Mouse (Mus musculus) thymus, adult 2 months (tissue): ENCODE measurements around the gene Sdhc.

ENCODE experiments used
- CTCF ChIP-seq: fragments of 200-500 bp; IDR thresholded peaks from 2 replicates; pipeline ENCODE4 v1.5.1; 2012; ENCODE audit warnings: mild to moderate bottlenecking, control low read depth, low read length, moderate library complexity, borderline replicate concordance; ENCODE audit not compliant: control insufficient read depth, poor library complexity, insufficient read depth; ENCODE audit errors: extremely low read depth
- POLR2A ChIP-seq: fragments of 200-500 bp; IDR thresholded peaks from 2 replicates; pipeline ENCODE4 v1.6.1; 2012; ENCODE audit warnings: mild to moderate bottlenecking, low read length, control low read depth, moderate library complexity; ENCODE audit not compliant: control insufficient read depth, poor library complexity, insufficient read depth; ENCODE audit errors: extremely low read depth

DNA sequence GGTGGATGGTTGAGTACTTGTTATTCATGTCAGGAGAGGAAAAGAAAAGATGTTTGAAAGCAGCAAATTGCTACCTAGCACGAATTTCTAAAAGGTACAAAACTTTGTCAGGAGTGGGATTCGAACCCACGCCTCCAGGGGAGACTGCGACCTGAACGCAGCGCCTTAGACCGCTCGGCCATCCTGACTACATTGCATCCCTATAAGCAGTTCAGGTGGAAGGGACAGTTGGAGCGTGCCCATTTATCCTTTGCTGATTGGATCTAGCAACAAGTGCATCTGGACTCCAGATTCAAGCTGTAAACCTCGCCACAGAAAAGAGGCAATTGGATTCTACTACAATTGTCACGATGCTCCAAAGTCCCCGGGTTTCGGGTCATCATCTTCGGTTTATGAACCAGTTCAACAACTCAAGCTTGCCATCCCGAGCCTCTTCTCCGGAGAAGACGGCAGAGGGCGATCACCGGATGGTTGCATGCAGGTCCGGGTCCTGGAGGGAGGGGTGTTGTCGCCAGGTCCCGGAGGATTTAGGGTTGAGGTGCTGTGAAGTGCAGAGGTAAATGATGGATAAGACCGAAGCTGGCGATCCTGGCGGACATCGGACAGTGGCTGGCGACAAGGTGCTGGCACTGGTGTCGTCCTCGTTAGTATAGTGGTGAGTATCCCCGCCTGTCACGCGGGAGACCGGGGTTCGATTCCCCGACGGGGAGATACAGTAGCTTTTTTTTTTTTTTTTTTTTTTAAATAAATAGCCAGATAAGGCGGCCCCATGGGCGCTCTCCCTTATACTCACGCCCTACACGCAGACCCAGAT lies 48.5 kb downstream of the Sdhc start:
- TF ChIP-seq POLR2A (no peak), CTCF (peak; percentile 52; the same call in 1 of the 2 replicates)
